Mouse (Mus musculus) CH12.LX (cell line): Measurements from ENCODE around the gene Ctdspl.

Experiments used
- EP300 ChIP-seq: IDR thresholded peaks from 2 replicates; pipeline ENCODE4 v1.6.1; 2011; ENCODE audit warnings: low read length, improper control_type of control experiment
- JUND ChIP-seq: conservative IDR thresholded peaks from 2 replicates; pipeline ENCODE4 v1.6.1; 2011; ENCODE audit warnings: low read depth, low read length, improper control_type of control experiment
- KAT2A ChIP-seq: IDR thresholded peaks from 2 replicates; pipeline ENCODE4 v1.6.1; 2012; ENCODE audit warnings: low read length, improper control_type of control experiment, inconsistent platforms; ENCODE audit not compliant: insufficient replicate concordance

DNA sequence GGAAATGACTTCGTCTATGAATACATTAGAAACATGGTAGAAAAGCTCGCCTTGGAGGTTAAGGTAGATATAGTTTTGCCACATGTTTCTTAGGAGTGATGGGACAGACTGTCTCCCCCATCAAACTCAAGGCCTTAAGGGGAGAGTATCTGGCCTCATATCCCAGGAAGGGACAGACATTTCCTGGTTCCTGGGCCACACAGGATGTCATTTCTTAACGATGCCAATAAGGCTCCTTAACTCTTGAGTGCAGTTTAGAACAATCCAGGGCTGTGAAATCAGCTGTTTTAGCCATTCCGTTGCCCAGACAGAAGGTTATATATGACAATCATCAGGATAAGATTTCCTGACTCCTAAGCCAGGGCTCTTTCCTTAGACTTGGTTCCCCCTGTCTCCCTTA lies 104.8 kb downstream of the Ctdspl start:
- TF ChIP-seq KAT2A (no peak), EP300 (no peak), JUND (no peak)
